Comparison of ENCODE assay signal across 9 mouse cellular contexts in the genomic region with DNA sequence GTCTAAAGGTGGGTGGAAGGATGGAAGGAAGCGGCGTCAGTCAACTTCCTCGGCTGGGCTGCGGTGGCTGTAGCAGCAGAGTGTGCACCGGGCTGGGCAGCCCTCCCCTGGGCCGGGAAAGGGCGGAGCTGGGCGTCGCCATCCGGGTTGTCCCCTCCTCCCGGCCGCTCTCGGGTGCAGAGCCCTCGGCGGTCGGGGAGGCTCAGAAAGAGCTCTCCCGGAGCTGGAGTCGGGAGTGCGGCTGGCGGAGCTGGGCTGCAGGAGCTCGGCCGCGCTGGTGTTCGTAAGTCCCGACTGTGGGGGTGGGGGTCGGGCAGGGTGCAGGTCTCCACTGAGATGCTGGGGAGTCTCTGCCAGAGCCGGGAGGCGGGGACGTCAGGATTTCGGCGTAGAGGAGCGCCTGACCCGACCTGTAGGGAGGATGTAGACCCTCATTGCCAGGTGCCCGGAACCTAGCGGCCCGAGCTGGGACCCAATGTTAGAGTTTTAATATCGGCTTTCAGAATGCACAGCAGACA. TPM values are rescaled to one million over a fixed set of nuclear protein-coding genes. Genes with fewer than 3 reads are reported as not detected.
DNase-seq lines count a peak whose midpoint lies in the region; ATAC-seq lines count a peak whose summit lies in the region.
"Had no signal": no experiment of that assay in that cellular context is flagged by ENCODE, and none has a peak within 500 bp of the region (broad histone marks: within the 10 kb centered on the region; RNA-seq: fewer than 3 reads in every experiment).

A gene (plus strand): TSS at position 203 of the 518 bp plus-strand sequence.

- under 1% methylated on average over 37 of the region's 37 CpGs for WGBS in embryonic facial prominence, embryonic 15.5 days
- under 1% methylated on average over 37 of the region's 37 CpGs for WGBS in heart, embryonic 12.5 days
- under 1% methylated on average over 37 of the region's 37 CpGs for WGBS in kidney, embryonic 16.5 days

- H3K9me3 ChIP-seq in embryonic facial prominence, embryonic 15.5 days (replicated peaks) = no peaks in the 10 kb centered on the region
- H3K9me3 ChIP-seq in heart, embryonic 12.5 days (replicated peaks) = no peaks in the 10 kb centered on the region
- no peaks in the 10 kb centered on the region for H3K9me3 ChIP-seq in kidney, embryonic 16.5 days (ENCODE audit: low read length)
- H3K9me3 ChIP-seq: G1E had no signal

- DNase-seq in 3T3-L1 (ENCODE audit: low read depth, low spot score) (peak; percentile 79), liver (peak; percentile 82)
- peak; percentile 76 to 83 for DNase-seq in adrenal gland, postnatal 4 days (ENCODE audit: low spot score in 2 of 2)
- peak; percentile 14 to 36 for DNase-seq in monocyte, adult 2 months (ENCODE audit: low read depth in 1 of 2, low spot score in 2 of 2)
- DNase-seq in spleen, postnatal 14 days (ENCODE audit: low spot score in 2 of 2) = peak; percentile 44 to 51

- peaks cover 11% of the 10 kb centered on the region; the same call in 1 of the 2 replicates for H3K4me1 ChIP-seq in embryonic facial prominence, embryonic 15.5 days
- peaks cover 15% of the 10 kb centered on the region for H3K4me1 ChIP-seq in heart, embryonic 12.5 days (replicated peaks)
- H3K4me1 ChIP-seq in kidney, embryonic 16.5 days (ENCODE audit: insufficient read depth, low read length) = peaks cover 11% of the 10 kb centered on the region; the same call in 1 of the 2 replicates

- peak within 1 kb of the TSS; percentile 69 for H3K4me3 ChIP-seq in embryonic facial prominence, embryonic 15.5 days (replicated peaks)
- peak within 1 kb of the TSS; percentile 76 for H3K4me3 ChIP-seq in heart, embryonic 12.5 days
- H3K4me3 ChIP-seq in kidney, embryonic 16.5 days (ENCODE audit: low read length) = peak within 1 kb of the TSS; percentile 71

- H3K36me3 ChIP-seq in embryonic facial prominence, embryonic 15.5 days = no peaks in the 10 kb centered on the region
- no peaks in the 10 kb centered on the region for H3K36me3 ChIP-seq in heart, embryonic 12.5 days
- H3K36me3 ChIP-seq in kidney, embryonic 16.5 days (ENCODE audit: insufficient read depth, low read length) = no peaks in the 10 kb centered on the region
- H3K36me3 ChIP-seq: G1E had no signal

- no peaks in the 10 kb centered on the region for H3K27me3 ChIP-seq in embryonic facial prominence, embryonic 15.5 days
- H3K27me3 ChIP-seq in heart, embryonic 12.5 days (replicated peaks) = no peaks in the 10 kb centered on the region
- 0 out of 2 replicates have a peak, but pooled peaks cover 2% of the 10 kb centered on the region for H3K27me3 ChIP-seq in kidney, embryonic 16.5 days (ENCODE audit: insufficient read depth, low read length)

- ATAC-seq in embryonic facial prominence, embryonic 15.5 days (ENCODE audit: insufficient number of reproducible peaks, low FRiP score, low TSS enrichment, low read depth) = peak; percentile 97
- ATAC-seq in heart, embryonic 12.5 days (ENCODE audit: insufficient number of reproducible peaks, low FRiP score) = peak; percentile 94
- peak; percentile 99 for ATAC-seq in kidney, embryonic 16.5 days (ENCODE audit: low FRiP score, low TSS enrichment)

- peak within 1 kb of the TSS; percentile 71 for H3K4me2 ChIP-seq in embryonic facial prominence, embryonic 15.5 days (replicated peaks)
- peak within 1 kb of the TSS; percentile 78 for H3K4me2 ChIP-seq in heart, embryonic 12.5 days
- H3K4me2 ChIP-seq in kidney, embryonic 16.5 days (replicated peaks; ENCODE audit: low read depth, low read length) = peak within 1 kb of the TSS; percentile 83

- H3K9ac ChIP-seq in embryonic facial prominence, embryonic 15.5 days = peak within 1 kb of the TSS; percentile 67
- H3K9ac ChIP-seq in heart, embryonic 12.5 days = peak within 1 kb of the TSS; percentile 77
- H3K9ac ChIP-seq in kidney, embryonic 16.5 days (replicated peaks; ENCODE audit: low read length) = peak within 1 kb of the TSS; percentile 61

- H3K27ac ChIP-seq in embryonic facial prominence, embryonic 15.5 days (replicated peaks) = peak within 1 kb of the TSS; percentile 85
- peak within 1 kb of the TSS; percentile 82 for H3K27ac ChIP-seq in heart, embryonic 12.5 days (ENCODE audit: poor library complexity, severe bottlenecking)
- peak within 1 kb of the TSS; percentile 54; the same call in 1 of the 2 replicates for H3K27ac ChIP-seq in kidney, embryonic 16.5 days (ENCODE audit: low read length)

RNA-seq across cellular contexts. Expression of the gene that starts here (rescaled TPM):
- 10 to 100 TPM; 40.5 to 44.6 TPM for total RNA-seq in adrenal gland, postnatal 4 days (2021)
- 5.4 and 5.8 TPM in 2 replicates for polyA plus RNA-seq in embryonic facial prominence, embryonic 15.5 days (2015; fragmentation: Nextera tagmentation; extraction: Ambion mirVana)
- 4.1 and 4.9 TPM in 2 replicates for polyA plus RNA-seq in heart, embryonic 12.5 days (2016; fragmentation: Nextera tagmentation; extraction: Ambion mirVana)
- polyA plus RNA-seq in kidney, embryonic 16.5 days (2015; fragmentation: Nextera tagmentation; extraction: Ambion mirVana) = 4.7 and 5.2 TPM in 2 replicates

Comparison
In these comparisons a context has a peak if more than half of its experiments do, and no peak if none do; other contexts are left out.
1. Peak in every context shown above with its lines: DNase-seq, ATAC-seq, H3K4me3 ChIP-seq and H3K27ac ChIP-seq.
2. DNase-seq: peak in every context shown above with its lines; median percentile 82 in liver; 80 in adrenal gland, postnatal 4 days; 79 in 3T3-L1; 48 in spleen, postnatal 14 days; 25 in monocyte, adult 2 months.